Mouse (Mus musculus) C2C12 (cell line): Measurements from ENCODE around the gene Ggt5. TPM values are rescaled to one million over a fixed set of nuclear protein-coding genes. Genes with fewer than 3 reads are reported as not detected.
"Not testable (repeated sequence)": the region's sequence is repeated elsewhere in the genome, so short reads cannot be mapped to it uniquely, and the experiment has no call there.

Experiments used
- H3K27me3 ChIP-seq: one replicate; pipeline ENCODE4 v1.6.1; 2011; ENCODE audit not compliant: control insufficient read depth, insufficient read depth, insufficient read length
- H3K36me3 ChIP-seq: one replicate; pipeline ENCODE4 v1.6.1; 2011; ENCODE audit not compliant: control insufficient read depth, insufficient read depth
- H3K4me3 ChIP-seq: one replicate; pipeline ENCODE4 v1.5.1; 2011; ENCODE audit warnings: mild to moderate bottlenecking, control low read depth; ENCODE audit not compliant: poor library complexity, insufficient read depth, severe bottlenecking
- H3K79me2 ChIP-seq: one replicate; pipeline ENCODE4 v1.6.1; 2011; ENCODE audit not compliant: control insufficient read depth, insufficient read depth
- H3K79me3 ChIP-seq: one replicate; pipeline ENCODE4 v1.6.1; 2011; ENCODE audit warnings: low read depth, control low read depth
- H3ac ChIP-seq: one replicate; pipeline ENCODE3; 2011; ENCODE audit warnings: low read depth; ENCODE audit not compliant: control insufficient read depth, insufficient read length
- CEBPB ChIP-seq: IDR thresholded peaks from one replicate; pipeline ENCODE4 v1.6.1; 2011; ENCODE audit warnings: low read depth, mild to moderate bottlenecking, control low read depth, moderate library complexity
- CTCF ChIP-seq: IDR thresholded peaks from one replicate; pipeline ENCODE4 v1.5.1; 2011; ENCODE audit not compliant: control insufficient read depth, insufficient read depth, insufficient read length
- FOSL1 ChIP-seq: IDR thresholded peaks from one replicate; pipeline ENCODE4 v1.8.0; 2011; ENCODE audit warnings: mild to moderate bottlenecking, low read length; ENCODE audit not compliant: poor library complexity, insufficient read depth, severe bottlenecking
- MAX ChIP-seq: IDR thresholded peaks from one replicate; pipeline ENCODE4 v1.6.1; 2011; ENCODE audit warnings: mild to moderate bottlenecking, control low read depth
- MYOD1 ChIP-seq: IDR thresholded peaks from one replicate; pipeline ENCODE4 v1.6.1; 2011; ENCODE audit warnings: low read depth; ENCODE audit not compliant: control insufficient read depth, insufficient read length
- MYOG ChIP-seq: IDR thresholded peaks from one replicate; pipeline ENCODE4 v1.6.1; 2011; ENCODE audit not compliant: control insufficient read depth, insufficient read length; ENCODE audit errors: extremely low read depth
- USF1 ChIP-seq: IDR thresholded peaks from one replicate; pipeline ENCODE4 v1.6.1; 2011; ENCODE audit warnings: low read depth, mild to moderate bottlenecking, control low read depth, moderate library complexity
- polyA plus RNA-seq: library from polyadenylated mRNA; unstranded; fragments of >200 nt; fragmentation: generic; extraction: Trizol; gene quantifications from one replicate; pipeline ENCODE4 v1.2.1, GENCODE M21; 2012; ENCODE audit warnings: missing spikeins

The Ggt5 gene
- polyA plus RNA-seq, 1 experiment: not detected

GRCm38 (mm10) chr10:75565906-75566305 is 23.2 kb upstream of the Ggt5 start:
- Histone ChIP-seq H3K36me3 (no peaks in the 10 kb centered on the region), H3K27me3 (no peaks in the 10 kb centered on the region), H3ac (no peak overlapping the region), H3K79me3 (no peaks in the 10 kb centered on the region), H3K4me3 (no peak overlapping the region), H3K79me2 (no peaks in the 10 kb centered on the region)
- TF ChIP-seq USF1 (no peak), CEBPB (no peak), FOSL1 (no peak), CTCF (no peak)

- Histone ChIP-seq H3K79me2 (no peaks in the 10 kb centered on the region), H3K36me3 (no peaks in the 10 kb centered on the region), H3ac (no peak overlapping the region), H3K79me3 (no peaks in the 10 kb centered on the region), H3K27me3 (no peaks in the 10 kb centered on the region), H3K4me3 (no peak overlapping the region)
- no peak for TF ChIP-seq CEBPB
- no peak for TF ChIP-seq CTCF
- no peak for TF ChIP-seq USF1
- no peak for TF ChIP-seq MYOG
- no peak for TF ChIP-seq MAX
- TF ChIP-seq FOSL1: no peak
- TF ChIP-seq MYOD1: no peak
Measured at GRCm38 (mm10) chr10:75566321-75566720, 22.8 kb upstream of the Ggt5 start.

GRCm38 (mm10) chr10:75566765-75567164 is 22.4 kb upstream of the Ggt5 start:
- not testable (repeated sequence) for H3K79me2 ChIP-seq, H3K36me3 ChIP-seq, H3K4me3 ChIP-seq, H3K79me3 ChIP-seq, H3ac ChIP-seq, H3K27me3 ChIP-seq

- H3K79me2 ChIP-seq: no peaks in the 10 kb centered on the region
- TF ChIP-seq FOSL1 (no peak), MYOD1 (no peak), MYOG (no peak), CEBPB (no peak), MAX (no peak), CTCF (no peak), USF1 (no peak)
- H3K27me3 ChIP-seq: peaks cover 3% of the 10 kb centered on the region
- no peak overlapping the region for H3K4me3 ChIP-seq
- H3K79me3 ChIP-seq: no peaks in the 10 kb centered on the region
- H3ac ChIP-seq: no peak overlapping the region
- H3K36me3 ChIP-seq: no peaks in the 10 kb centered on the region
Measured at GRCm38 (mm10) chr10:75568029-75568428, 21.1 kb upstream of the Ggt5 start.

GRCm38 (mm10) chr10:75568441-75568840 is 20.7 kb upstream of the Ggt5 start:
- Histone ChIP-seq H3K79me2 (no peaks in the 10 kb centered on the region), H3K36me3 (no peaks in the 10 kb centered on the region), H3K4me3 (no peak overlapping the region), H3K79me3 (no peaks in the 10 kb centered on the region), H3ac (no peak overlapping the region), H3K27me3 (peaks cover 7% of the 10 kb centered on the region)
- no peak for TF ChIP-seq MAX
- TF ChIP-seq MYOD1: no peak
- no peak for TF ChIP-seq CEBPB
- no peak for TF ChIP-seq FOSL1
- no peak for TF ChIP-seq MYOG
- no peak for TF ChIP-seq USF1
- no peak for TF ChIP-seq CTCF

GRCm38 (mm10) chr10:75568851-75569250 is 20.3 kb upstream of the Ggt5 start:
- no peak overlapping the region for H3K4me3 ChIP-seq

More at GRCm38 (mm10) chr10:75568851-75569250, 20.3 kb upstream of the Ggt5 start:
- Histone ChIP-seq H3ac (no peak overlapping the region), H3K36me3 (no peaks in the 10 kb centered on the region), H3K79me2 (no peaks in the 10 kb centered on the region), H3K79me3 (no peaks in the 10 kb centered on the region), H3K27me3 (peaks cover 11% of the 10 kb centered on the region)
- TF ChIP-seq CTCF: no peak
- no peak for TF ChIP-seq USF1
- TF ChIP-seq CEBPB: no peak
- no peak for TF ChIP-seq MYOD1
- no peak for TF ChIP-seq FOSL1
- TF ChIP-seq MAX: no peak
- no peak for TF ChIP-seq MYOG
